Mouse (Mus musculus) cerebellum, adult (tissue): Measurements from ENCODE around the gene Bace1.

Source experiments
- ATAC-seq: cut with Nextera tagmentation; 2 replicates; pipeline ENCODE4 v1.9.2; 2017; ENCODE audit warnings: mild to moderate bottlenecking, moderate library complexity, mixed read lengths; ENCODE audit not compliant: insufficient number of reproducible peaks, low FRiP score, low TSS enrichment

Gene Bace1

DNA sequence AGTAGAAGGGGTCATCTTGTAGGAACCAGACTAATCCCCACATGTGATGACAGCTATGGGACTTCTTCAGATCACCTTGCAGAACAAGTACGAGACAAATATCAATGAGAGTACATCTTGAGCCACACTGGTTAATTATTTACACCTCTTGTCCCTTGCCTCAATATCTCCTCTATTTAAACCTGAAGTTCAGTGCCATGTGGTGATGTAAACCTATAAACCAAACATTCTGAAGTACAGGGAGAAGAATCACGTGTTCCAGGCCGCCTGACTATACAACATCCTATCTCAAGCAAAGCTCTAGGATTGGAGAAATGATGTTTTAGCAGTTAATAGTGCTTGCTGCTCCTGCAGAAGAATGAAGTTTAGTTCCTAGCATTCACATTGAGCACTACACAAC is 31.9 kb downstream of the Bace1 start:
- no peak for ATAC-seq

DNA sequence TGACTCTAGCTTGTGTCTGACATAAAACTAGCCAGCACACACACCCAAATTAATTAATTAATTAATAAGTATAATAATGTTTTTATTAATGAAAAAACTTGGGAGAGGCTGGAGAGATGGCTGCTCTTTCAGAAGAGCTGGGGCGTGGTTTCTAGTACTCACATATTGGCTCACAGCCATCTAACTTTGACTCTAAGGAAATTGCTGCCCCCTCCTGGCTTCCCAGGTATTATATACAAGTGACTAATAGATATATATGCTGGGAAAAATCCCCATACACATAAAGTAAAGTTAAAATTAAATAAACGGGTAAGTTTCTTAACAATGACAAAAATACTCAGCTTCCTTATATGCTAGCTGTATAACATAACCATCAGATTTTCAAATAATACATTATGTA is 39.5 kb downstream of the Bace1 start:
- ATAC-seq: no peak

DNA sequence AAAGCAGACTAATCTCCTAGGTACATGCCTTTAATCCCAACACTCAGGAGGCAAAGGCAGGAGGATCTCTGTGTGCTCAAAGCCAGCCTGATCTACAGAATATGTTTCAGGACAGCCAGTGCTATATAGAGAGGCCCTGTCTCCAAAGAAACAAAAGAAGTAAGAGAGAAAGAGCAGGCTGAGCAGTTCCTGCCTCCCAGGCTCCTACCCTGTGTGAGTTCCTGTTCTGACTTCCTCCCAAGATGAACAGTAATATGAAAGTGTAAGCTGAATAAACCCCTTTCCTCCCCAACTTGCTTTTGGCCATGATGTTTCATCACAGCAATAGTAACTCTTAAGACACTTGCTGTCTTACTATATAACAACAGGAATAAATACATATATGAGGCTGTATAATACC is 55.3 kb downstream of the Bace1 start:
- ATAC-seq: no peak

DNA sequence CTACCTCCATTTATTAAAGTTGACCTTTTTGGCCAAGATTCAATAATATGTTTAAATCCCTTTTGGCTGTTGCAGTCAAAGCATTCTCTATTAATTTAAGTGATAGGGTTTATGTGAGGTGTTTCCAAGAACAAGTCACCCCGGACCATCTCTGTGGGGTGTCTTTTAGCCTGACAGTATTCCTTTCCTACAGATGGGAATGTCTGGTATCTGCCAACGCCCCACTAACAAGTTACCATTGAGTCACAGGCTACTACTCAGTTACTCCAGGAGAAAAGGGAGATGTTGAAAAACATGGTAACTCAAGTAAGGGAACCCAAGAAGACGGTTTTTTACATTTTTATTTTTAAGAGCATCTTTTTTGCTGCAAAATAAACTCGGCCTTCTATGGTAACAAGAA is 66.8 kb downstream of the Bace1 start:
- no peak for ATAC-seq

- no peak for ATAC-seq
Observed at GRCm38 (mm10) chr9:45905811-45906237, 67.4 kb downstream of the Bace1 start.

DNA sequence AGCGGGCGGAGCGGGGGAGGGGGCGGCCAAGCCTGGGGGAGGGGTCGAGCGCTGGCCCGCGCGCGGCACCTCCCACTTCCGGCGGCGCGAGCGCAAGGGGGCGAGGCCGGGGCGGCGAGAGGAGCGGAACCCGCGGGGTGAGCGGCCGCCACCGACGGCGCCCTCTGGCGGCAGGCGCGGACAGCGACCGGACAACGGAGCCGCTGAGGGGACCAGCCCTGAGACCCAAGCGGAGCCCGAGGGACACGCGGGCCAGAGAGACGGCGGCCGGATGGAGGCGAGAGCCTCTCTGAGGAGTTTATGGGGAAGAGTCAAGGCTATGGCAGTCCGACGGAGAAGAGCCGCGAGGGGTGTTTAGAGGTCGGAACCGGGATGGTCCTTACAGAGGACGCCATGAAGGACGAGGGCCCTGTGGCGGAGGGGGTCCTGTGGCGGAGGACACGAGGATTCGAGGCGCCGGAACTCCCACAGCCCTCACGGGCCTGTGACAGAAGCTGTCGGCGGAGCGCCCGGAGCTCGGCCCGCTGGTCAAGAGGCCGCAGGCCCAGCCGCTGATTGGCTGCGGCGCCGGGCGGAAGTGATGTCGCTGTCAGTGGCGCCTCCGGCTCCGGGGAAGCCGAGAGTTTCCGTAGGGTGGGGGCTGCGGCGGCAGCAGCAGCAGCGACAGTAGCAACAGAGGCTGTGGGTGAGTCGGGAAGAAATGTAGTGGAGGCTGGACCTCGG is 68.1 kb downstream of the Bace1 start, which contains the start of the genes Pcsk7 and Rnf214:
Gene Pcsk7 (plus strand): TSS at position 143 of the 723 bp plus-strand sequence.
Gene Rnf214 (minus strand): TSS at position 557 of the 723 bp plus-strand sequence.
- ATAC-seq: peak; percentile 88

DNA sequence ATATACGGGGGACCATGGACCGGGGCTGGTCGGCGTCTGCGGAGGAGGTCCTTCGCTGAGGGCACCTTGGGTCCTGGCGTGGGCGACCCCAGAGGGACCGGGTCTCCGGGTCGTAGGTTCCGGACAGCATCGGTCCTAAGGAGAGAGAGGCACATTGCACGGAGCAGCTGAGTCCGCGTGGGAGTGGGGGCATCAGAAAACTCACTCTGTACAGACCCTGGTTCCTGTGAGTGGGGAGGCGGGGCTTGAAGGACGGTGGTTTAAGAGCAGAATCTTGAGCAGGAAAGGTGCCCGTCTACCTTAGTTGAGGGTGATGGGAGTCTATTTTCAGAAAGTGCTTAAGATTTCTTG is 68.7 kb downstream of the Bace1 start:
- ATAC-seq: peak; percentile 39; the same call in 1 of the 2 replicates

GRCm38 (mm10) chr9:45910995-45911394 is 72.6 kb downstream of the Bace1 start:
- no peak for ATAC-seq

DNA sequence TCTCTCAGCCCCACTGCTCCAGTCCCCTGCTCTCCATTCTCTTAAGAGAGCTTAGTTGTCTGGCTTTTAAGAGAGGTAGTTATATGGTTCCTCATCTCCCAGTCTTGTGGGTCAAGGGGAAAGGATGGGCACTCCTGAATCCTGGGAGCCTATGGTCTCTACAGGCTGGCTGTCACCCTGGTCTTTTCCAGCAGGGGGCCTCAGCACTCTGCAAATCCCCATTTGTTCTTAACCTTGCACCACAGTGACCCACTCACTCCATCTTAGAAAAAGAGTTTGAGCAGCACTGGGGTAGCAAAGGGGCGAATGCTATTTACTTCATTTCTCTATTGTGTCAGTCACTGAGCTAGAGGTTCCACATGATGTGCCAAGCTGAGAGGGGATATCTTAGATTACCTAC is 73.3 kb downstream of the Bace1 start:
- no peak for ATAC-seq
